Mouse (Mus musculus): ENCODE measurements around the gene Olig3.

DNA sequence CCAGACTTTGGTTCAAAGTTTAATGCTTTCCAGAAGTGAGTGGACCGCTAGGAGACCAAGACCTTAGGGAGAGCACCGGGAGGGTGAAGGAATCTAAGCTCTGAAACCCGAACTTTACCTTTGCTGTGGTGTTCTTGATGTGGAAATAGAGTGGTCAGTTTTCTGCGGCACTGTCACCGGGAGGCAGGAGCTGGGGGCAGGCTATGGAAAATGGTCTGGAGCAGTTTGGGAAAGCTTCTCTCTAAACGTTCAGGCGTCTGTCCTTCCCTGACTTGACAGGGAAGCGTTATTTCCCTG is 5.9 kb downstream of the Olig3 start:
- no peak for TF ChIP-seq CTCF (conservative IDR thresholded peaks at IDR 0.05; ENCODE audit: low read length)
- no peak for TF ChIP-seq NANOG (IDR thresholded peaks at IDR 0.05; ENCODE audit: borderline replicate concordance, low read length)
